Mouse (Mus musculus): ENCODE measurements around the gene Olfr195. TPM values are rescaled to one million over a fixed set of nuclear protein-coding genes. Genes with fewer than 3 reads are reported as not detected.
"Not testable (repeated sequence)": the region's sequence is repeated elsewhere in the genome, so short reads cannot be mapped to it uniquely, and the experiment has no call there.

The Olfr195 gene
- total RNA-seq (2021): not detected

- no peak for DNase-seq
- intact Hi-C loops (cut with DNase I): no loop called here
Observed at GRCm38 (mm10) chr16:59146746-59147145, at the start of gene Olfr195. Gene Olfr195 (plus strand): TSS chr16:59147046.

DNA sequence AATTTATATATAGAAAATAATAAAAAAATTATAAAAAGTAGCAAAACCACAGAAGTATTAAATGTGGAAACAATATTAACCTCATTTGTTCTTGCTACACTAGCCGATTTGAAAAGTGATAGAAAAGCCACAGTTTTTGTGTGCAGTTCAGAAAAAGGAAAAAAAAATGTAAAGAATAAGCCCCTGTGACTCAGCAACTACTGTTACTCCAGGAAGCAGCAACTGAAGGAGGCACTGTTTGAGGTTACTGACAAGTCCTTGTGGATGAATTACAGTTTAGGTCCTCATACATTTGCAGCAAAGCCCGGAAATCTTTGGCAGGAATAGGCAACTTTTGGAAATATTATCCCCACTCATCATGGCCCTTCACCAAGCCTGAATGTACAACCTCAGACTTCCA lies 41.5 kb upstream of the Olfr195 start:
- DNase-seq: no peak
- intact Hi-C loops (cut with DNase I): no loop called here

DNA sequence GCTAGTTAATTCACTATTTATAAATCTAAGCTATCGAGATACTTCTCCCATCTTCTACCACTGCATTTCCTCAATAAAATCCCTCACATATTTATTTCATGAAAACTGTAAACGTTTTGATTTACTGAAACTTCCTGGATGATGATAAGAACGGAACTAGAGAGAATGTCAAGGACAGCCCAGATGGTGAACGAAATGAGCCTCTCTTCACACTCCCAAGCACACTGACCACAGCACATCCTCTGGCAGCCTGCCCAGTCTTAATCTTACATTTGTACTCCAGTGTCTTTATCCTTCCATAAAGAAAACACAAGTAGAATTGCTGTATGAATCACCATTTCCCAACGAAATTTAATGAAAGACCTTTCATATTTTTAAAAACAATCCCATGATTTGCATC lies 38.3 kb upstream of the Olfr195 start:
- DNase-seq; intact Hi-C loops (cut with DNase I): not testable (repeated sequence)

DNA sequence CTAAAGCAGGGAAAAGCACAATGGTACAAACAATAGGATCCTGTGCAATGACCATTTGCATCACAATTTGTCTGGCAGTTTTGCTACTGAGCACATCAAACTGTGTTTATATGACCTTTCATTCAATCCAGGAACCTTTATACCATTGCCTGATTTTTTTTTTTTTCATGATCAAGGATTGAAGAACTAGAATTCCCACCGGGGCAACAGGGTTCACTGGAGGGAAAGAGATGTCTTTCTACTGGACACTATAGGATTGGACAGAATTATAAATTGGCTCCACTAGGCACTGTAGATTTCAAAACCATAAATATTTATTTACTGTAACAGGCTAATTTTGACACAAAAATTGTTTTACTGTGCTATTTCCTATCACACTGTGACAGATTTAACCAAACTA lies 35.1 kb upstream of the Olfr195 start, which contains the start of gene Olfr193:
TSS of gene Olfr193 (minus strand) at position 101 of the 400 bp plus-strand sequence.
- DNase-seq: no peak
- intact Hi-C loops (cut with DNase I): no loop called here

- no peak for DNase-seq
- intact Hi-C loops (cut with DNase I): no loop called here
Observed at GRCm38 (mm10) chr16:59120969-59121368, 25.9 kb upstream of the Olfr195 start, which contains the start of gene Olfr194. Gene Olfr194 (minus strand): TSS chr16:59121069.

DNA sequence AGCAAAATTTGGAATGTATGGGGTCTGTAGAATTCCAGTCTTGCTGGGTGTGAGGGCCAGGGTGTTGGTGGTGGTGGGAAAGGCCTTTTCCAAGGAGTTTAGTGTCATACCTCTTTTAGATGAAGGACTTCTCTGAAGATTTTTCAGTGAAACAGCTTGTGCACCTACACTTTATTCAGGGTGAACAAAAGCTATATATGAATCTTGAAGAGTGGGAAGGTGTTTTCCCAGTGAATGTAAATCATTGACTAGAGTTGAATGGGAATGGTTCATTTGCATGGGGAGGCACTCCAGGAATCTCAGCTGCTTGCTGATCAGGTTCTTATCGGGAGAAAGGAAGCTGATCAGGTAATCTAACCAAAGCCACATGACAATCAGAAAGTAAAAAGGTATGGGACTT lies 16.1 kb upstream of the Olfr195 start:
- intact Hi-C loops (cut with DNase I): no loop called here

DNA sequence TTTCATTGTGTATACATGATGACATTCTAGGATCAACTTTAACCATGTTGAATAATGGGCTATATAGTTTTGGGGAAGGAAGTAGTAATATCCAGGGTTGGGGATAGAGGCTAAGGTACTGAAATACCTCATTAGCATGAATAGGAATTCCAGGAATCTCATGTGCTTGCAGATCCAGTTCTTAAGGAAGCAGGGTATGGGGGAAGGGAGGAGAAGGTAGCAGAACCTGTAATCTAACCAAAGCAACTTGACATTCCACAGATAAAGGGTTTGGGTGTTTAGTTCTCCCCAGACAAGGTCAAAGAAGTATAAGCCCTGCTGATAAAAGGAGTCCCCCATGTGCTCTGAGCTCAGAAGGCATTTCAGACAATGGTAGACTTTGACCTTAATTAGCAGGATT lies 5.7 kb upstream of the Olfr195 start:
- no peak for DNase-seq
- intact Hi-C loops (cut with DNase I): no loop called here

More for the DNA sequence above, 16.1 kb upstream of the Olfr195 start:
- no peak for DNase-seq

GRCm38 (mm10) chr16:59151996-59152395 lies 5.2 kb downstream of the Olfr195 start:
- DNase-seq: no peak
- intact Hi-C loops (cut with DNase I): no loop called here

GRCm38 (mm10) chr16:59170354-59170753 lies 23.5 kb downstream of the Olfr195 start, which contains the start of gene Olfr196:
Gene Olfr196 (minus strand): TSS chr16:59170454.
- no peak for DNase-seq
- intact Hi-C loops (cut with DNase I): no loop called here

Other genes with a start within 250 kb of the Olfr195 start
- not detected for gene Olfr181, start 218.3 kb upstream of the Olfr195 start, total RNA-seq (2021)
- gene Olfr180, start 217.7 kb upstream of the Olfr195 start, total RNA-seq (2021): not detected
- gene Olfr183, start 151.7 kb upstream of the Olfr195 start, total RNA-seq (2021): not detected
- gene Olfr186, start 116.8 kb upstream of the Olfr195 start, total RNA-seq (2021): not detected
- not detected for gene Olfr187, start 107.3 kb upstream of the Olfr195 start, total RNA-seq (2021)
- gene Olfr190, start 69.0 kb upstream of the Olfr195 start, total RNA-seq (2021): not detected
- gene Olfr191, start 57.2 kb upstream of the Olfr195 start, total RNA-seq (2021): not detected
- gene Olfr193, start 35.2 kb upstream of the Olfr195 start, total RNA-seq (2021): not detected
- gene Olfr194, start 26.0 kb upstream of the Olfr195 start, total RNA-seq (2021): not detected
- gene Olfr196, start 23.4 kb downstream of the Olfr195 start, total RNA-seq (2021): not detected
- not detected for gene Olfr198, start 56.5 kb downstream of the Olfr195 start, total RNA-seq (2021)
- gene Olfr199, start 72.7 kb downstream of the Olfr195 start, total RNA-seq (2021): not detected
- not detected for gene Olfr201, start 125.6 kb downstream of the Olfr195 start, total RNA-seq (2021)
- not detected for gene Olfr202, start 139.7 kb downstream of the Olfr195 start, total RNA-seq (2021)
- gene Olfr203, start 151.8 kb downstream of the Olfr195 start, total RNA-seq (2021): not detected
- not detected for gene Olfr204, start 171.2 kb downstream of the Olfr195 start, total RNA-seq (2021)
- not detected for gene Olfr205, start 184.1 kb downstream of the Olfr195 start, total RNA-seq (2021)
- not detected for gene Olfr206, start 202.2 kb downstream of the Olfr195 start, total RNA-seq (2021)
- gene Olfr209, start 216.9 kb downstream of the Olfr195 start, total RNA-seq (2021): not detected

Measured in heart, postnatal 10 days (tissue).